Mouse (Mus musculus): ENCODE data around the gene Hist1h4f. TPM values are rescaled to one million over a fixed set of nuclear protein-coding genes. Genes with fewer than 3 reads are reported as not detected.
A peak's percentile ranks its signal among the peaks of the same experiment; 100 is the strongest.

The Hist1h4f gene
- polyA plus RNA-seq, 1 experiment from 2014 or later, result not detected

- Histone ChIP-seq H3K36me3 (ENCODE audit: control insufficient read depth, insufficient read depth) (no peaks in the 10 kb centered on the region), H3K27ac (ENCODE audit: low read length) (peak overlapping the region; percentile 99), H3K4me2 (ENCODE audit: low read length) (peak overlapping the region; percentile 60), H3K9ac (replicated peaks; ENCODE audit: low read depth, low read length) (peak overlapping the region; percentile 81), H3K9me3 (ENCODE audit: control insufficient read depth, low read length) (no peaks in the 10 kb centered on the region), H3K27me3 (replicated peaks; ENCODE audit: control insufficient read depth, insufficient read depth, low read length) (no peaks in the 10 kb centered on the region), H3K4me3 (replicated peaks; ENCODE audit: low read length) (peak overlapping the region; percentile 67), H3K4me1 (replicated peaks; ENCODE audit: control insufficient read depth, insufficient read depth, low read length) (peaks cover 24% of the 10 kb centered on the region)
- ATAC-seq, result no peak
- under 1% methylated on average over 20 of the region's 20 CpGs for WGBS
Measured at GRCm38 (mm10) chr13:23530181-23530900, 21.1 kb downstream of the Hist1h4f start.

DNA sequence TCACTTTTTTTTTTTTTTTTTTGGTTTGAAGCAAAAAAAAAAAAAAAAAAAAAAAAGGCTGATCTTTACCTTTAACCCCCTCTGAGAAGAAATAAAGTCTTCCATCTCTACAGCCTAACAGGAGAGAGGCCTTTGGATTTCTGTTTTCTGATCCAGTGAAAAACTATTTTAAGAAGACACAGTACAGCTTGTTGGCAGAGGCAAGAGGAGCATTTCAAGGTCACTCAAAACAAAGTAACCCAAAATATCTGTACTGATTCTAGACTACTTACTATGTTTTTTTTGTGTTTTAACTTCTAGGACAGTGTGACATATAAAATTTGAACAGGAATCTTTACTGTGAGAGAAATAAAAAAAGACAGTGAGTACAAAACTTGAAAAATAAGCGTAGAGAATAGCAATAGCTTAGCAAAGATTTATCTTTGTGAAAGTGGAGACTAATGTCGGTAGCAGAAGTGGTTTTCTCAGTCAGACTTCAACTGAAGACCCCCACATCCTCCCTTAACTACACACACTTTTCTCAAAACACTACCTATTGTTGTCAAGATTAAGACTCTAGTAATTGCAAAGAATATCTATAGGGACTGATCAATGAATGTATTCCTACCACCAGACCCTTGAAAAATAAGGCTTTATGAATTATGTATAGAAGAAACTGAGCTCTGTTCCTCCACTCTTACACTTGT is 21.8 kb downstream of the Hist1h4f start:
- H3K4me3 ChIP-seq (replicated peaks; ENCODE audit: low read length), result peak overlapping the region; percentile 67
- peak overlapping the region; percentile 60 for H3K4me2 ChIP-seq (ENCODE audit: low read length)
- no peaks in the 10 kb centered on the region for H3K9me3 ChIP-seq (ENCODE audit: control insufficient read depth, low read length)
- peak overlapping the region; percentile 99 for H3K27ac ChIP-seq (ENCODE audit: low read length)
- H3K27me3 ChIP-seq (replicated peaks; ENCODE audit: control insufficient read depth, insufficient read depth, low read length), result no peaks in the 10 kb centered on the region
- WGBS, result 30% methylated on average over 2 of the region's 2 CpGs
- no peak for ATAC-seq
- H3K4me1 ChIP-seq (replicated peaks; ENCODE audit: control insufficient read depth, insufficient read depth, low read length), result peaks cover 21% of the 10 kb centered on the region
- no peaks in the 10 kb centered on the region for H3K36me3 ChIP-seq (ENCODE audit: control insufficient read depth, insufficient read depth)
- peak overlapping the region; percentile 81 for H3K9ac ChIP-seq (replicated peaks; ENCODE audit: low read depth, low read length)

- no peak for ATAC-seq
- no peak overlapping the region for H3K4me3 ChIP-seq (replicated peaks; ENCODE audit: low read length)
- H3K27ac ChIP-seq (ENCODE audit: low read length), result no peak overlapping the region
- no peaks in the 10 kb centered on the region for H3K9me3 ChIP-seq (ENCODE audit: control insufficient read depth, low read length)
- H3K36me3 ChIP-seq (ENCODE audit: control insufficient read depth, insufficient read depth), result no peaks in the 10 kb centered on the region
- 86% methylated on average over 5 of the region's 5 CpGs for WGBS
- H3K27me3 ChIP-seq (replicated peaks; ENCODE audit: control insufficient read depth, insufficient read depth, low read length), result no peaks in the 10 kb centered on the region
- no peak overlapping the region for H3K4me2 ChIP-seq (ENCODE audit: low read length)
- H3K9ac ChIP-seq (replicated peaks; ENCODE audit: low read depth, low read length), result no peak overlapping the region
- H3K4me1 ChIP-seq (replicated peaks; ENCODE audit: control insufficient read depth, insufficient read depth, low read length), result peaks cover 15% of the 10 kb centered on the region
Measured at GRCm38 (mm10) chr13:23529005-23529404, 22.4 kb downstream of the Hist1h4f start.

DNA sequence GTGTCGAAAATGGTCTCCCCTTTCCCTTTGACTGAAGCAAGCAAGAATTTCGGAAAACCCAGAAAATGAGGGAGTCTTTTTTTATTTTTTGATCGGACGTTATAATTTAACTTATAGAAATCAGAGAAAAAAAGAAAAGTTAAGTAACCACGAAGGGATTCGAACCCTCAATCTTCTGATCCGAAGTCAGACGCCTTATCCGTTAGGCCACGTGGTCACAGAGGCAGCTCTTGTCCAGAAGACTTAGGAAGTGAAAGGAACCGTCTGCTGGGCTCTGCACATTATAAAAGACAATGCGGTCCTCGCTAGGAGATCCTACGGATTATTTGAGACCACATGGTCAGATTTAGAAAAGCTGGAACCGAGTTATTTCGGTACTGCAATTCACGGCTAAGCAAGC is 25.1 kb downstream of the Hist1h4f start:
- Histone ChIP-seq H3K4me3 (replicated peaks; ENCODE audit: low read length) (peak overlapping the region; percentile 52), H3K27ac (ENCODE audit: low read length) (peak overlapping the region; percentile 86), H3K27me3 (replicated peaks; ENCODE audit: control insufficient read depth, insufficient read depth, low read length) (no peaks in the 10 kb centered on the region), H3K4me2 (ENCODE audit: low read length) (peak overlapping the region; percentile 62), H3K9ac (replicated peaks; ENCODE audit: low read depth, low read length) (peak overlapping the region; percentile 63), H3K4me1 (replicated peaks; ENCODE audit: control insufficient read depth, insufficient read depth, low read length) (no peaks in the 10 kb centered on the region; the same call in 1 of the 2 replicates), H3K36me3 (ENCODE audit: control insufficient read depth, insufficient read depth) (no peaks in the 10 kb centered on the region), H3K9me3 (ENCODE audit: control insufficient read depth, low read length) (no peaks in the 10 kb centered on the region)
- peak; percentile 41 for ATAC-seq
- under 1% methylated on average over 17 of the region's 17 CpGs for WGBS

DNA sequence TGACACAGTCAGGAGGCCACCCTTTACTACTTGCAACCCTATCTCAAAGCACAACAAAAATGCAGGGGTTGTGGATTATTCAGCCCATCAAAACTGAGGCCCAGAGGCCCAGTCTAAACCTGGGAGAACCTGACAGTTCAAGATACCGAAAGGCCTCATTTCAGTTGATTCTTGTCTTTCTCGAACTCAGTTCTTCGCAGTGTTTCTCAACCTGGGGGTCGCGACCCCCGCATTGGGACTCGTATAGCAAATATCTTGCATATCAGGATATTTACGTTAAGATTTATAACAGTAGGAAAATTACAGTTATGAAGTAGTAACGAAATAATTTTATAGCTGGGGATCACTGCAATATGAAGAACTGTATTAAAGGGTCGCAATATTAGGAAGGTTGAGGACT is 25.5 kb downstream of the Hist1h4f start:
- no peaks in the 10 kb centered on the region for H3K9me3 ChIP-seq (ENCODE audit: control insufficient read depth, low read length)
- no peak overlapping the region for H3K9ac ChIP-seq (replicated peaks; ENCODE audit: low read depth, low read length)
- peak overlapping the region; percentile 62 for H3K4me2 ChIP-seq (ENCODE audit: low read length)
- WGBS, result 2% methylated on average over 10 of the region's 10 CpGs
- no peaks in the 10 kb centered on the region; the same call in 1 of the 2 replicates for H3K4me1 ChIP-seq (replicated peaks; ENCODE audit: control insufficient read depth, insufficient read depth, low read length)
- H3K4me3 ChIP-seq (replicated peaks; ENCODE audit: low read length), result peak overlapping the region; percentile 52
- H3K36me3 ChIP-seq (ENCODE audit: control insufficient read depth, insufficient read depth), result no peaks in the 10 kb centered on the region
- H3K27ac ChIP-seq (ENCODE audit: low read length), result no peak overlapping the region
- H3K27me3 ChIP-seq (replicated peaks; ENCODE audit: control insufficient read depth, insufficient read depth, low read length), result no peaks in the 10 kb centered on the region
- ATAC-seq, result no peak

DNA sequence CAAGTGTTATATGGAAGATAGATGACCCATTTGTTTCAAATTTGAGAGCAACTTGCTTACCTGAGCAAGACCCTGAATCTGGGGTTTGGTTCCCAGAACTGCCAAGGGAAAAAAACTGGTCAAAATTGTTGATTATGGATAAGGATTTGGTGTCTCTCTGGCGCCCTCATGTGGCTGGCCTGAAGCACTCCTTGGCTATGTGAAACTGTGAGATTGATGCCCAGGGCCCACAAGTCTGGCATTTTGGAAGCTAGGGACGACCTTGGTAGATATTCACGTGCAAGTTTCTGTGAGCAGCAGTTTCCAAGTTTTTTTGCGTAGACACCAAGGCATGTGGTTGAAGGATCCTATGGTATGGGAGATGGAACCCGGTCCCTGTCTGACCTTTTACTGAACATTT is 26.8 kb downstream of the Hist1h4f start:
- ATAC-seq, result peak; percentile 33; the same call in 1 of the 2 replicates
- WGBS, result 10% methylated on average over 5 of the region's 5 CpGs
- Histone ChIP-seq H3K4me2 (ENCODE audit: low read length) (no peak overlapping the region), H3K9me3 (ENCODE audit: control insufficient read depth, low read length) (no peaks in the 10 kb centered on the region), H3K36me3 (ENCODE audit: control insufficient read depth, insufficient read depth) (no peaks in the 10 kb centered on the region), H3K27me3 (replicated peaks; ENCODE audit: control insufficient read depth, insufficient read depth, low read length) (no peaks in the 10 kb centered on the region), H3K4me3 (replicated peaks; ENCODE audit: low read length) (no peak overlapping the region), H3K9ac (replicated peaks; ENCODE audit: low read depth, low read length) (no peak overlapping the region), H3K4me1 (replicated peaks; ENCODE audit: control insufficient read depth, insufficient read depth, low read length) (no peaks in the 10 kb centered on the region; the same call in 1 of the 2 replicates), H3K27ac (ENCODE audit: low read length) (no peak overlapping the region)

DNA sequence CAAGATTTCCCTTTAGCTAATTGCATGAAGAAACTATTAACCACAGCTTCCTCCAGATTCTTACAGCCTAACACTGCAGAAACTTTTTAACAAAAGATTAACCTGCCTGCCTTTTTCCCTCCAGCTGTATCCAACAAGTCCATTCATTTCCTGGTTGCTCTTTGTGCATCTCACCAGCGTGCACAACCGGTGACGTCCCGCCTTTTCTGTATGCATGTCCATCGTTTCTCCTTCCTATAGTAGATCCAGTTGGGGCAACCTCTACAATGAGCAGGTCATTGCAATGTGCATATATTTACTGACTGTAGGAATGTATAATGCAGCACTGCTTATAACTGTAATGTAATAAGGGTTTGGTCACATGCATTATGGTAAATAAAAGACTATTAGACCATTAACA is 27.5 kb downstream of the Hist1h4f start:
- H3K4me1 ChIP-seq (replicated peaks; ENCODE audit: control insufficient read depth, insufficient read depth, low read length), result no peaks in the 10 kb centered on the region; the same call in 1 of the 2 replicates
- no peak overlapping the region for H3K4me3 ChIP-seq (replicated peaks; ENCODE audit: low read length)
- no peaks in the 10 kb centered on the region for H3K9me3 ChIP-seq (ENCODE audit: control insufficient read depth, low read length)
- H3K4me2 ChIP-seq (ENCODE audit: low read length), result no peak overlapping the region
- 54% methylated on average over 5 of the region's 5 CpGs for WGBS
- H3K9ac ChIP-seq (replicated peaks; ENCODE audit: low read depth, low read length), result no peak overlapping the region
- H3K27ac ChIP-seq (ENCODE audit: low read length), result no peak overlapping the region
- H3K27me3 ChIP-seq (replicated peaks; ENCODE audit: control insufficient read depth, insufficient read depth, low read length), result no peaks in the 10 kb centered on the region
- no peak for ATAC-seq
- H3K36me3 ChIP-seq (ENCODE audit: control insufficient read depth, insufficient read depth), result no peaks in the 10 kb centered on the region

DNA sequence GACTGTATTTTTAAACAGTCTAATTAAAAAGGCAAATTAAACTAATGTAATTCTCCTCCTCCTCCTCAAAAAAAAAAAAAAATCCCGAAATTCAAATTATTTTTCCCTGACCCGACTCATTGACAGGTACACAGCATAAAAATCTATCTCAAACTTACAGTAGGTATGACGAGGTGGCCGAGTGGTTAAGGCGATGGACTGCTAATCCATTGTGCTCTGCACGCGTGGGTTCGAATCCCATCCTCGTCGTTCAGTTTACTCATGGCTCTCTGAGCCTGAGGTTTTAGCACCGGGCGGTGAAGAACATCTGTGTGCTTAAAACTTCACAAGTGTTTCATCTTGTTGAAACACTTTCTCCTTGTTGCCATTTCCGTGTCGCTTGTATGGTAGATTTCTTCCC is 29.7 kb downstream of the Hist1h4f start:
- no peak overlapping the region for H3K27ac ChIP-seq (ENCODE audit: low read length)
- H3K9ac ChIP-seq (replicated peaks; ENCODE audit: low read depth, low read length), result no peak overlapping the region
- H3K4me1 ChIP-seq (replicated peaks; ENCODE audit: control insufficient read depth, insufficient read depth, low read length), result peaks cover 2% of the 10 kb centered on the region; the same call in 1 of the 2 replicates
- no peaks in the 10 kb centered on the region for H3K9me3 ChIP-seq (ENCODE audit: control insufficient read depth, low read length)
- H3K27me3 ChIP-seq (replicated peaks; ENCODE audit: control insufficient read depth, insufficient read depth, low read length), result no peaks in the 10 kb centered on the region
- 2% methylated on average over 14 of the region's 14 CpGs for WGBS
- no peak for ATAC-seq
- H3K4me3 ChIP-seq (replicated peaks; ENCODE audit: low read length), result no peak overlapping the region
- H3K4me2 ChIP-seq (ENCODE audit: low read length), result no peak overlapping the region; the same call in none of the 2 replicates
- no peaks in the 10 kb centered on the region for H3K36me3 ChIP-seq (ENCODE audit: control insufficient read depth, insufficient read depth)

- Histone ChIP-seq H3K4me3 (replicated peaks; ENCODE audit: low read length) (peak overlapping the region; percentile 38), H3K4me1 (replicated peaks; ENCODE audit: control insufficient read depth, insufficient read depth, low read length) (peaks cover 7% of the 10 kb centered on the region), H3K27ac (ENCODE audit: low read length) (no peak overlapping the region), H3K9me3 (ENCODE audit: control insufficient read depth, low read length) (no peaks in the 10 kb centered on the region), H3K9ac (replicated peaks; ENCODE audit: low read depth, low read length) (no peak overlapping the region), H3K4me2 (ENCODE audit: low read length) (peak overlapping the region; percentile 61), H3K36me3 (ENCODE audit: control insufficient read depth, insufficient read depth) (no peaks in the 10 kb centered on the region), H3K27me3 (replicated peaks; ENCODE audit: control insufficient read depth, insufficient read depth, low read length) (no peaks in the 10 kb centered on the region)
- 1% methylated on average over 10 of the region's 10 CpGs for WGBS
- no peak for ATAC-seq
Measured at GRCm38 (mm10) chr13:23519416-23519815, 32.0 kb downstream of the Hist1h4f start.

All from forebrain, embryonic 16.5 days (tissue).